Mouse (Mus musculus) heart, embryonic 10.5 days (tissue): Measurements from ENCODE around the gene Psen1. TPM values are rescaled to one million over a fixed set of nuclear protein-coding genes. Genes with fewer than 3 reads are reported as not detected.

Experiments
- DNase-seq: peaks from one replicate; pipeline ENCODE4 v3.0.0-alpha.2; 2017; ENCODE audit warnings: low spot score
- H3K27ac ChIP-seq: fragments of 300-500 bp; sonication (generic); 2 replicates; pipeline ENCODE4 v1.5.1; 2016; ENCODE audit warnings: mild to moderate bottlenecking
- H3K27me3 ChIP-seq: fragments of 300-500 bp; sonication (generic); 2 replicates; pipeline ENCODE4 v1.6.1; 2016; ENCODE audit warnings: mild to moderate bottlenecking; ENCODE audit not compliant: poor library complexity, insufficient read depth, severe bottlenecking
- H3K36me3 ChIP-seq: fragments of 300-500 bp; sonication (generic); 2 replicates; pipeline ENCODE4 v1.6.1; 2016; ENCODE audit warnings: mild to moderate bottlenecking, moderate library complexity
- H3K4me1 ChIP-seq: fragments of 300-500 bp; sonication (generic); 2 replicates; pipeline ENCODE4 v1.6.1; 2016; ENCODE audit warnings: mild to moderate bottlenecking
- H3K4me3 ChIP-seq: fragments of 300-500 bp; sonication (generic); 2 replicates; pipeline ENCODE4 v1.5.1; 2016; ENCODE audit warnings: mild to moderate bottlenecking, moderate library complexity
- H3K9me3 ChIP-seq: fragments of 300-500 bp; sonication (generic); 2 replicates; pipeline ENCODE4 v1.6.1; 2016; ENCODE audit warnings: mild to moderate bottlenecking, moderate library complexity
- WGBS: fragments of 180-500 bp; shearing (Covaris S2); methylation state at CpG from one replicate; pipeline ENCODE4 v1.1.7; 2016; 5-methylcytosine and 5-hydroxymethylcytosine counted together
- polyA plus RNA-seq: library from polyadenylated mRNA; unstranded; fragments of >200 nt; fragmentation: Nextera tagmentation; extraction: Ambion mirVana; gene quantifications from 2 replicates; pipeline ENCODE4 v1.2.1, GENCODE M21; 2016

Gene Psen1
- 52.9 and 60.4 TPM in 2 replicates for polyA plus RNA-seq

DNA sequence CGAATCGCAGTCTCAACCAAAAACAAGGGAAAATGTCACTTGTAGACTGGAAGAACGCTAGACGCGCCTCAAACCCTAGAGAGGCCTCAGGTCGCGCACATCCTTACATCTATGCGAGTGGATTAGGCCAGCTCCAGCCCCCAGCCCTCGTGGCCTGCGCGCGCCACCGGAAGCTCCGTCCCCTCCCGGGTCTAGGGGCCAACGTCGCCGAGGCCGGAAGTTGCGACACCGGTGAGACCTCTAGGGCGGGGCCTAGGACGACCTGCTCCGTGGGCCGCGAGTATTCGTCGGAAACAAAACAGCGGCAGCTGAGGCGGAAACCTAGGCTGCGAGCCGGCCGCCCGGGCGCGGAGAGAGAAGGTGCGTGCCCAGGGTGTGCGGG, at the start of gene Psen1:
Psen1 (plus strand) TSS at position 219 of the 382 bp plus-strand sequence.
- Histone ChIP-seq H3K4me3 (peak within 1 kb of the TSS; percentile 87), H3K4me1 (peaks cover 20% of the 10 kb centered on the region), H3K9me3 (no peaks in the 10 kb centered on the region), H3K27me3 (no peaks in the 10 kb centered on the region), H3K36me3 (peaks cover 16% of the 10 kb centered on the region; the same call in 1 of the 2 replicates), H3K27ac (peak within 1 kb of the TSS; percentile 97)
- WGBS = under 1% methylated on average over 38 of the region's 38 CpGs
- peak; percentile 98 for DNase-seq

DNA sequence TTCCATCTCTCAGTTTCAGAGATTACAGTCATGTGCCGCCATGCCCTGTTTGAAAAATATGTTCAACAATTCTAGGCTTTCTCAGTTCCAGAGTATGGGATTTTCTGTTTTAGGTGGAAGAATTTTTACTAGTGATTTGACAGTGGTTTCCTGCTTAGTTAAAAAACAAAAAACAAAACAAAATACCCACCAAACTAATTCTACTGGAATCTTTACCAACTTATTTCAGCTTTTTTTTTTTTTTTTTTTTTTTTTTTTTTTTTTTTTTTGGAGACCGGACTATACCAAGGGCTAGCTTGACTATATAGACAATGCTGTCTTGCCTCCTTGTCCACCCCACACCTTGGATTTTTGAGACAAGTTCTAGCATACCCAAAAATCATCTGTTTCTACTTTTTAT, 46.7 kb upstream of the Psen1 start:
- Histone ChIP-seq H3K9me3 (no peaks in the 10 kb centered on the region), H3K27me3 (no peaks in the 10 kb centered on the region), H3K4me3 (no peak overlapping the region), H3K4me1 (peaks cover 1% of the 10 kb centered on the region; the same call in 1 of the 2 replicates), H3K36me3 (peaks cover 69% of the 10 kb centered on the region), H3K27ac (no peak overlapping the region)
- WGBS = 96% methylated on average over 2 of the region's 2 CpGs
- DNase-seq = no peak

DNA sequence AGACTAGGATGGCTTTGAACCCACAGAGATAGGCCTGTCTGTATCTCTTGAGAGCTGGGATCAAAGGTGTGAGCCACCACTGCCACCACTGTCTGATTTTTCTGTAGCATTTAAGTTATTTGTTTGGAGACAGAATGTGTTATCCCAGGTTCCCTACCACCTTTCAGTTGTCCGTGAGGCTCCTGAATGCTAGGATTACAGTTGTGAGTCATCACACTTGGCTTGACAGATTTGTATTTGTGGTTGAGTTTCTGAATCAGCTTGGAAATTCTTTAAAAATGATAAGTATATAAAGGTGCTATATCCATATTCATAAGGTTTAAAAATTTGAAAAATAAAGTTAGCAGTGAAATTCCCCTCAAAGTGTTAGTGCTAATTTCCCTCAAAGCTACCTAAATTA, 44.8 kb upstream of the Psen1 start:
- no peaks in the 10 kb centered on the region for H3K27me3 ChIP-seq
- no peaks in the 10 kb centered on the region for H3K9me3 ChIP-seq
- H3K36me3 ChIP-seq = peaks cover 65% of the 10 kb centered on the region
- WGBS = 83% methylated on average over 1 of the region's 1 CpGs
- no peak for DNase-seq
- H3K27ac ChIP-seq = no peak overlapping the region
- H3K4me3 ChIP-seq = no peak overlapping the region
- no peaks in the 10 kb centered on the region for H3K4me1 ChIP-seq

DNA sequence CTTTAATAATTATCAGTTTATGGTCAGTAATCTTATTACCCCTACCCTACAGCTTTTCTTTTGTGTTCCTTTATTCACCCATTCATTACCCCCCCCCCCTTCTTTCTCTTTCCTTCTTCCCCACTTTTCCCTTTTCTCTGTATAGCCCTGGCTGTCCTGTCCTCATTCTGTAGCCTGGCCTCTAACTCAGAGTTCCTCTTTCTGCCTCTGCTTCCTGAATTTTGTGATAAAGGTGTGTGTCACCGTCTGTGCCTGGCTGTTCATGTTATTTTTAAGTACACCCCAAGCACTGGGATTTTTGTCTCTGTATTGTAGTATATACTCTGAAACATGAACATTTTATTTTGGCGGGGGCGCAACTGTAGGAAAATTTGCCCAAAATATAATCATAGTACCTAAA, 37.6 kb upstream of the Psen1 start:
- Histone ChIP-seq H3K36me3 (peaks cover 90% of the 10 kb centered on the region), H3K4me3 (no peak overlapping the region), H3K27me3 (no peaks in the 10 kb centered on the region), H3K9me3 (no peaks in the 10 kb centered on the region), H3K4me1 (no peaks in the 10 kb centered on the region), H3K27ac (no peak overlapping the region)
- WGBS = 80% methylated on average over 3 of the region's 3 CpGs
- no peak for DNase-seq

DNA sequence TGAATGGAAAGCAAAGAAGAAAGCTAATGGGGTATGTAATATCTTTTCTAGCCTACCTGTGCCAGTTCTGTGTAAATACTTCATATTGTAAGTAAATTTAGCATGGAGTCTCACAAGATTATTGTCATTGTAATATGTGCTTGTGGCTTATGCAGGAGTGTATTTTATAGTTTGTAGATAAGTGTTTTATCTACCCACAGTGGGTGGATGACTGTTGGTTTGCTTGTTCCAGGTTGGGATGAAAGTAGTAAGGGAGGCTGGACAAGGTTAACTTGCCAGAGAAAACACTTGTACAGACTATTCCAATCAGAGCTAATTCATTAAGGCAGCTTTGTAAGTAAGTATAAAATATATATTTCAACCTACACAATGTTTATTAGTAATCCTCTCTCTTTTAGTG, 36.5 kb upstream of the Psen1 start:
- peaks cover 90% of the 10 kb centered on the region for H3K36me3 ChIP-seq
- no peak for DNase-seq
- no peak overlapping the region for H3K27ac ChIP-seq
- H3K9me3 ChIP-seq = no peaks in the 10 kb centered on the region
- H3K4me3 ChIP-seq = no peak overlapping the region
- H3K27me3 ChIP-seq = no peaks in the 10 kb centered on the region
- H3K4me1 ChIP-seq = no peaks in the 10 kb centered on the region

DNA sequence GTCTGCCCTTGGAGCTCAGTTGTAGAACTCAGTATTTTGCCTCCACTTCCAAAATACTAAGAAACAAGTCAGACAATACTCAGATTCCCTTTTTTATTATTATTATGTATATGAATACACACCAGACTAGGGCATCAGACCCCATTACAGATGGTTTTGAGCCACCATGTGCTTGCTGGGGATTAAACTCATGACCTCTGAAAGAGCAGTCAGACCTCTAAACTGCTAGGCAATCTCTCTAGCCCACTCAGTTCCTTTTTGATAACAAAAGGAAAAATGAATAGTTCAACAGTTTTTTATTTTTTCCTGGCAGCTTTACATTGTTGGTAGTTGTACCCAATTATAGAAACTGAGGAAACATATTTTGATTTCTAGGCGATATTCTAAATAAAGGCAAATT, 2.5 kb upstream of the Psen1 start:
- H3K27me3 ChIP-seq = no peaks in the 10 kb centered on the region
- WGBS = 84% methylated on average over 1 of the region's 1 CpGs
- H3K9me3 ChIP-seq = no peaks in the 10 kb centered on the region
- peaks cover 9% of the 10 kb centered on the region for H3K4me1 ChIP-seq
- H3K4me3 ChIP-seq = no peak overlapping the region
- H3K36me3 ChIP-seq = peaks cover 30% of the 10 kb centered on the region
- no peak overlapping the region for H3K27ac ChIP-seq
- no peak for DNase-seq

DNA sequence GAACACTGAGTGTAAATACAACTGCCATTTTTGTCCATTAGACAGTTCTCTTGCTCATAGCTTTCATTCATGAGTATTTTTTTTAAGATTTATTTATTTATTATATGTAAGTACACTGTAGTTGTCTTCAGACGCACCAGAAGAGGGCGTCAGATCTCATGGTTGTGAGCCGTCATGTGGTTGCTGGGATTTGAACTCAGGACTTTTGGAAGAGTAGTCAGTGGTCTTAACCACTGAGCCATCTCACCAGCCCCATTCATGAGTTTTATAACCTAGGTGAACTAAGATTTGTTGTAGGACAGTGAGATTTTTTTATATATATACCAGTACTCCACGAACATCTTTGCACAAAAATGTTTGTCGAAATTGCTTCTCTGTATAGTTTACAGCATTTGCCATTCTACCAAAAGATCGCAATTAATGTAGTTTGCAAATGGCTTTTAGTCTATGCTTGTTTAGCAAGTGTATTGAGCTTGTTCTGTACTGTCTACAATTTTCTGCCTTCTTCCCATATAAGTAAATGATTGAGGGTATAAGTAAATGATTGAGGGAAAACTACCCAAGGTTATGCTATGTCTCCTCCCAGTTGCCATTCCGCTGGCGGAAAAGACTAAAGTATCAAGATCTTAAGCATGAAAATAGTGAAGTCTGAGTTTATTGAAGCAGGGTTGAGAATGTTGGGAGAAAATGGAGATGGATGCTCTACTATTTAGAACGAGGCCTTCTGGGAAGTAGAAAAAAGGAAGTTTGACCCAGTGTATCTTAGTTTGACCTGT, 1.2 kb upstream of the Psen1 start:
- Histone ChIP-seq H3K27ac (peak overlapping the region; percentile 97; the same call in 1 of the 2 replicates), H3K9me3 (no peaks in the 10 kb centered on the region), H3K4me3 (no peak overlapping the region), H3K36me3 (peaks cover 17% of the 10 kb centered on the region), H3K4me1 (peaks cover 13% of the 10 kb centered on the region), H3K27me3 (no peaks in the 10 kb centered on the region)
- DNase-seq = no peak
- 89% methylated on average over 9 of the region's 9 CpGs for WGBS

DNA sequence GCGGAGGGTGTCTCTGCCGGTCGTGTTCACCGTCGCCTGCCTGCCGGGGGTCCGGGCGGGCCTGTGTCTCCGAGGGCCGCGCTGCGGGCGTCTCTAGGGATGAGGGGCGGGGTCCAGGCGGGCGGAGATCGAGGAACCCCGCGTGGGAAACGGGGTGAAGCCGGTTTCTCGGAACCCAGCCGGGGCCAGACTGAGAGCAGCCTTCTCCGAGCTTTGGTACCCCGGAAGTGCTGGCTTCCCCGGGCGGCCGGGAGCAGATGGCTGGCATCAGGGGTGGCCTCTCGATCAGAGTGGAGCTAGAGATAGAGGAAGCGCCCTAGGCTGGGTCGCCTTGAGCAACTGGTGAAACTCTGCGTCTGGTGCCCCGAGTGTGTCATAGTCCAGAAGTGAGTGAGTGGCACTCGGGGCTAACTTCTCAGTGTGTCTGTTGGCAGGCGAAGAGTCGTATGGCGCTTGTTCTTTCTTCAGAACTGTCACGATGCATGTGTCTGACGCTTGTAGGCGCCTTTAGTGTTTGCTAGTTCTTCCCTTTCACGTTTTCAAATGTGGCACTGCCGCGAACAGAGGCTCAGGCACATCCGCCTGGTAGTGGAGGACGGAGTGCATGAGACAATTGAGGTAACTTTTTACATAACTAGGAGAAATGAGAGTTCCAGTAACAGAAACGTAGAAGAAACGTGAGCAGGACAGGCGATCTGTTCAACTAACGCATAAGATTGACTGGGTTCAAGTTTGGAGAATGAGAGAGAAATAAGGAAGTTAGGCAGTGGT, 549 bp downstream of the Psen1 start:
- WGBS = 1% methylated on average over 49 of the region's 49 CpGs
- Histone ChIP-seq H3K4me1 (peaks cover 20% of the 10 kb centered on the region), H3K27me3 (no peaks in the 10 kb centered on the region), H3K36me3 (peaks cover 17% of the 10 kb centered on the region; the same call in 1 of the 2 replicates), H3K27ac (peak overlapping the region; percentile 97), H3K9me3 (no peaks in the 10 kb centered on the region), H3K4me3 (peak overlapping the region; percentile 87)
- DNase-seq = no peak

DNA sequence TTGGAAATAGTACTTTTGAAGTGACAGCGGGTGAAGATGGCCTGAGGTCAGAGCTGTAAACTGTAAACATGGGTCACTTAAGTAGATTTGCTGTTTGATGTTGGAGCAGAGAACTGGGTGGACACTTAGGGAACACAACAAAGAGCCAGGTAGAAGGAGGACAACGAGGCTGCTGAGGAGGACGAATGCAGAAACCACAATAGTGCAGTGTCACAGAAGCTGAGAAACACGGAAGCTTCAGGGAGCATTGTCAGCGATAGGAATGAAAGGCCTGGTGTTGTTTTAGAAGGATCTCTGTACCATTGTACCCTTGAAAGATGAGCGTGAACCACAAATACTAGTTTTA, 1.1 kb downstream of the Psen1 start:
- peak overlapping the region; percentile 87 for H3K4me3 ChIP-seq
- H3K27me3 ChIP-seq = no peaks in the 10 kb centered on the region
- H3K9me3 ChIP-seq = no peaks in the 10 kb centered on the region
- no peak for DNase-seq
- peaks cover 20% of the 10 kb centered on the region for H3K4me1 ChIP-seq
- 33% methylated on average over 6 of the region's 6 CpGs for WGBS
- peaks cover 12% of the 10 kb centered on the region; the same call in 1 of the 2 replicates for H3K36me3 ChIP-seq
- H3K27ac ChIP-seq = peak overlapping the region; percentile 97

DNA sequence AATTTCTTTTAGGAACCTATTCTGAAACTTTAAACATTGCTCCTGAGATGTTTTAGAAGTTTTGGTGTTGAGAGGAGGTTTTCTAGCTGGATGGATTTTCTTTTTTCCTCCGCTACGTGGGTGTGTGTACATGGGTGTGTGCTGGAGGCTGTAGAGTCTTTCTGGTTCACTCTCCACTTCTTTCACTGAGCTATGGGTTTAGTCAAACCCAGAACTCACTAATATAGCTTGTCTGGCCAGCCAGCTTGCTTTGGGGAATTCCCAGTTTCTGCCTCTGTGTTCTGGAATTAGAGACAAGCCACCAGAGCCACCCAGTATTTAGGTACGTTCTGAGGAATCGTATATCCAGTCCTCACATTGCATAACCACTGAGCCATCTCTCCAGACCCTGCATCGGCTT, 6.1 kb downstream of the Psen1 start:
- H3K4me3 ChIP-seq = no peak overlapping the region
- H3K27ac ChIP-seq = no peak overlapping the region
- no peak for DNase-seq
- 91% methylated on average over 5 of the region's 5 CpGs for WGBS
- peaks cover 40% of the 10 kb centered on the region for H3K4me1 ChIP-seq
- H3K27me3 ChIP-seq = no peaks in the 10 kb centered on the region
- peaks cover 12% of the 10 kb centered on the region; the same call in 1 of the 2 replicates for H3K36me3 ChIP-seq
- H3K9me3 ChIP-seq = no peaks in the 10 kb centered on the region

DNA sequence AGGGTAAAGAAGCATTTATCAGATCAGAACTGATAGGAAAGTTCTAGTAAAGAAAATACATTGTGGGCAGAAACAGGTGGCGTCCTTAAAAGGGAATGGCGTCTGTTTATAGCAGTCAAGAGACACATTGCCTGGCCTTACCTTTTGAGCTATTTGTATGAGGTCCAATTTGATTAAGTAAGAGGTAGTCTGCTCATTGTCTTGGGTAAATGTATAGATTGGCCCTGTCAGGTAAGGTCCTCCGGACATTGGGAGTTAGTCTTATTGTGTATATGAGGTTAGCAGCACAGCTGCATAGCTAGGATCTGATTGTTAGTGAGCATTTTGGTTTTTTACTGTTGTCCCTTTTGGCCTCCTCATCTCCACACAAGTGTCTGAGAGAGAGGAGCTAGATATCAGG, 6.7 kb downstream of the Psen1 start:
- 92% methylated on average over 3 of the region's 3 CpGs for WGBS
- H3K4me1 ChIP-seq = peaks cover 35% of the 10 kb centered on the region
- peaks cover 15% of the 10 kb centered on the region; the same call in 1 of the 2 replicates for H3K36me3 ChIP-seq
- no peak for DNase-seq
- no peaks in the 10 kb centered on the region for H3K9me3 ChIP-seq
- no peaks in the 10 kb centered on the region for H3K27me3 ChIP-seq
- no peak overlapping the region for H3K4me3 ChIP-seq
- H3K27ac ChIP-seq = no peak overlapping the region

DNA sequence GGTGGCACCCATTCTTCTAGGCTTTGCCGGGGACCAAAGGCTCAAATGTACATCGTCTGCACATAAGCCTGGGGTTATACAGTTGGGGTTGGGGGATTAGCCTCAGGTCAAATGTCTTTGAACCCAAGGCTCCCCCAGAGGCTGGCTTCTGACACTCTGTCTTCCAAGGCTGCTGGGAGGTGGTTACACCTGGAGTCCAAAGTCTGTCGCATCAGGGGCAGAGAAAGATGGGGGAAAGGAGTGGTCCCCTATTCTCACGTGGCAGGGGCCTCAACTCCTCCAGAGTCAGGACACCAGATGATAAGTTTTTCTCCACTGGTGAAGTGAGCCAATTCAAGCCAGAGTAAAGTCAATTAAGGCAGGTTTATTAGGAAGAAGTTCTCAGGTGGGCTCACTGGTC, 10.7 kb downstream of the Psen1 start:
- no peaks in the 10 kb centered on the region for H3K9me3 ChIP-seq
- no peak for DNase-seq
- peaks cover 29% of the 10 kb centered on the region for H3K36me3 ChIP-seq
- H3K27me3 ChIP-seq = no peaks in the 10 kb centered on the region
- no peak overlapping the region for H3K4me3 ChIP-seq
- peaks cover 22% of the 10 kb centered on the region; the same call in 1 of the 2 replicates for H3K4me1 ChIP-seq
- no peak overlapping the region for H3K27ac ChIP-seq
- WGBS = 89% methylated on average over 4 of the region's 4 CpGs

DNA sequence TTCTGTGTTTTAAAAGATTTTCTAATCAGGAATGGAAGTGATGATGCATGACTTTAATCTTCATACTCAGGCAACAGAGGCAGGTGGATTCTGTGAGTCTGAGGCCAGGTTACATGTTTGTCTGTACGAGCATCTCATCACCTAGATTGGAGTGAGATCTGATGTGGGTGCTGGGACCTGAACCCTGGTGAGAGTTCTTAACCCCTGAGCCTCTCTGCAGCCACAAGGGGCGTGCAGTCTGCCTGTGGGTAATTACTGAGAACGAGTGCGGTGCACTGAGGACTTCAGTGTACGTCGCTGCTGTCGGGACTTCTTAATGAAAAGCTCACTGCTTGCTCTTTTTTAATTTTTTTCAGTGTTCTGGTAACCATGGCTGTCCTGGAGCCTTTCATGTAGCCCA, 13.7 kb downstream of the Psen1 start:
- peak; percentile 59 for DNase-seq
- Histone ChIP-seq H3K36me3 (peaks cover 39% of the 10 kb centered on the region), H3K27ac (no peak overlapping the region), H3K9me3 (no peaks in the 10 kb centered on the region), H3K4me3 (no peak overlapping the region), H3K27me3 (no peaks in the 10 kb centered on the region), H3K4me1 (0 out of 2 replicates have a peak, but pooled peaks cover 6% of the 10 kb centered on the region)
- 90% methylated on average over 7 of the region's 7 CpGs for WGBS
